Mouse (Mus musculus) hindbrain, postnatal 0 days (tissue): ENCODE data around the gene Ckap4. TPM values are rescaled to one million over a fixed set of nuclear protein-coding genes. Genes with fewer than 3 reads are reported as not detected.
"Not testable (repeated sequence)": the region's sequence is repeated elsewhere in the genome, so short reads cannot be mapped to it uniquely, and the experiment has no call there.

Experiments used
- ATAC-seq: fragments of 200-750 bp; cut with Nextera tagmentation; 2 replicates; pipeline ENCODE4 v1.8.0; 2017; ENCODE audit warnings: mild to moderate bottlenecking, moderate TSS enrichment, moderate library complexity
- DNase-seq: peaks from one replicate; pipeline ENCODE4 v3.0.0-alpha.2; 2015; ENCODE audit warnings: low spot score
- H3K27ac ChIP-seq: fragments of 300-500 bp; sonication (generic); 2 replicates; pipeline ENCODE4 v1.5.1; 2014; ENCODE audit warnings: mild to moderate bottlenecking
- H3K27me3 ChIP-seq: fragments of 300-500 bp; sonication (generic); 2 replicates; pipeline ENCODE4 v1.6.1; 2014; ENCODE audit warnings: low read length, mixed read lengths; ENCODE audit not compliant: insufficient read depth
- H3K36me3 ChIP-seq: fragments of 300-500 bp; sonication (generic); 2 replicates; pipeline ENCODE4 v1.6.1; 2014; ENCODE audit warnings: low read length, mixed read lengths; ENCODE audit not compliant: insufficient read depth
- H3K4me1 ChIP-seq: fragments of 300-500 bp; sonication (generic); 2 replicates; pipeline ENCODE4 v1.6.1; 2014; ENCODE audit warnings: antibody characterized with exemption, low read length, mixed read lengths; ENCODE audit not compliant: insufficient read depth
- H3K4me2 ChIP-seq: fragments of 300-500 bp; sonication (generic); 2 replicates; pipeline ENCODE4 v1.6.1; 2014; ENCODE audit warnings: low read depth, mild to moderate bottlenecking, low read length, moderate library complexity, mixed read lengths
- H3K4me3 ChIP-seq: fragments of 300-500 bp; sonication (generic); 2 replicates; pipeline ENCODE4 v1.5.1; 2014; ENCODE audit warnings: low read length
- H3K9ac ChIP-seq: fragments of 300-500 bp; sonication (generic); replicated peaks from 2 replicates; pipeline ENCODE4 v1.6.1; 2014; ENCODE audit warnings: mild to moderate bottlenecking, low read length, moderate library complexity, mixed read lengths
- H3K9me3 ChIP-seq: fragments of 300-500 bp; sonication (generic); 2 replicates; pipeline ENCODE4 v1.6.1; 2016; ENCODE audit warnings: low read length, mixed read lengths
- CTCF ChIP-seq: IDR thresholded peaks from 2 replicates; pipeline ENCODE4 v1.5.1; 2016; ENCODE audit warnings: antibody characterized with exemption, control low read depth, low read depth
- WGBS: fragments of 180-500 bp; shearing (Covaris S2); extraction: QIAGEN DNeasy Blood & Tissue Kit; methylation state at CpG from one replicate; pipeline ENCODE4 v1.1.7; 2014; 5-methylcytosine and 5-hydroxymethylcytosine counted together
- polyA plus RNA-seq: library from polyadenylated mRNA; unstranded; fragments of >200 nt; fragmentation: Nextera tagmentation; extraction: Ambion mirVana; gene quantifications from 2 replicates; pipeline ENCODE4 v1.2.1, GENCODE M21; 2015
- total RNA-seq: library from RNA; depleted of rRNA; stranded (reverse); fragments of >200 nt; gene quantifications from 2 replicates; pipeline ENCODE4 v1.2.3, GENCODE M21; 2014

The Ckap4 gene
- total and polyA plus RNA-seq, 2 experiments from 2014 or later = 52.1 to 53.1 TPM

- Histone ChIP-seq H3K4me1 (0 out of 2 replicates have a peak, but pooled peaks cover 6% of the 10 kb centered on the region), H3K9ac (no peak overlapping the region), H3K4me3 (no peak overlapping the region), H3K36me3 (no peaks in the 10 kb centered on the region), H3K27me3 (no peaks in the 10 kb centered on the region), H3K27ac (no peak overlapping the region), H3K4me2 (no peak overlapping the region), H3K9me3 (no peaks in the 10 kb centered on the region)
- ATAC-seq (no peak), DNase-seq (no peak)
- no peak for TF ChIP-seq CTCF
- WGBS = 33% methylated on average over 1 of the region's 1 CpGs
These were observed 49.2 kb downstream of the Ckap4 start for GRCm38 (mm10) chr10:84484661-84485060.

GRCm38 (mm10) chr10:84483553-84483952 lies 50.3 kb downstream of the Ckap4 start:
- no peaks in the 10 kb centered on the region for H3K27me3 ChIP-seq
- DNase-seq = no peak
- H3K4me2 ChIP-seq = no peak overlapping the region
- 78% methylated on average over 3 of the region's 3 CpGs for WGBS
- no peak for TF ChIP-seq CTCF
- no peak overlapping the region for H3K4me3 ChIP-seq
- ATAC-seq = no peak
- H3K36me3 ChIP-seq = no peaks in the 10 kb centered on the region
- H3K9me3 ChIP-seq = no peaks in the 10 kb centered on the region
- H3K9ac ChIP-seq = no peak overlapping the region
- H3K27ac ChIP-seq = no peak overlapping the region
- H3K4me1 ChIP-seq = 0 out of 2 replicates have a peak, but pooled peaks cover 6% of the 10 kb centered on the region

GRCm38 (mm10) chr10:84483069-84483468 lies 50.8 kb downstream of the Ckap4 start:
- Histone ChIP-seq H3K9me3 (no peaks in the 10 kb centered on the region), H3K4me2 (no peak overlapping the region), H3K36me3 (no peaks in the 10 kb centered on the region), H3K27me3 (no peaks in the 10 kb centered on the region), H3K27ac (no peak overlapping the region), H3K4me1 (0 out of 2 replicates have a peak, but pooled peaks cover 6% of the 10 kb centered on the region), H3K4me3 (no peak overlapping the region), H3K9ac (no peak overlapping the region)
- 68% methylated on average over 2 of the region's 2 CpGs for WGBS
- DNase-seq = no peak
- TF ChIP-seq CTCF = no peak
- no peak for ATAC-seq

GRCm38 (mm10) chr10:84482418-84482817 lies 51.4 kb downstream of the Ckap4 start:
- H3K36me3 ChIP-seq, ATAC-seq: not testable (repeated sequence)

GRCm38 (mm10) chr10:84481327-84481671 lies 52.6 kb downstream of the Ckap4 start:
- Histone ChIP-seq H3K27me3 (no peaks in the 10 kb centered on the region), H3K27ac (no peak overlapping the region), H3K9me3 (no peaks in the 10 kb centered on the region), H3K4me3 (no peak overlapping the region), H3K4me1 (0 out of 2 replicates have a peak, but pooled peaks cover 6% of the 10 kb centered on the region), H3K36me3 (no peaks in the 10 kb centered on the region), H3K4me2 (no peak overlapping the region), H3K9ac (no peak overlapping the region)
- 46% methylated on average over 5 of the region's 5 CpGs for WGBS
- DNase-seq (no peak), ATAC-seq (no peak)
- no peak for TF ChIP-seq CTCF

More at GRCm38 (mm10) chr10:84482418-84482817, 51.4 kb downstream of the Ckap4 start:
- WGBS = 92% methylated on average over 15 of the region's 15 CpGs
- not testable (repeated sequence) for H3K9ac ChIP-seq, H3K4me2 ChIP-seq, H3K27ac ChIP-seq, DNase-seq, H3K4me3 ChIP-seq, H3K9me3 ChIP-seq, H3K4me1 ChIP-seq, H3K27me3 ChIP-seq

GRCm38 (mm10) chr10:84480667-84481326 lies 53.1 kb downstream of the Ckap4 start:
- TF ChIP-seq CTCF = no peak
- peak; percentile 8 for DNase-seq
- Histone ChIP-seq H3K9me3 (no peaks in the 10 kb centered on the region), H3K27me3 (no peaks in the 10 kb centered on the region), H3K4me3 (no peak overlapping the region), H3K4me2 (no peak overlapping the region), H3K4me1 (0 out of 2 replicates have a peak, but pooled peaks cover 6% of the 10 kb centered on the region), H3K27ac (0 out of 2 replicates have a peak overlapping the region, but pooled peaks have one; percentile 20), H3K36me3 (no peaks in the 10 kb centered on the region), H3K9ac (no peak overlapping the region)
- 50% methylated on average over 8 of the region's 8 CpGs for WGBS
- ATAC-seq = no peak

- Histone ChIP-seq H3K27ac (no peak overlapping the region), H3K36me3 (no peaks in the 10 kb centered on the region), H3K4me2 (no peak overlapping the region), H3K9me3 (no peaks in the 10 kb centered on the region), H3K4me1 (0 out of 2 replicates have a peak, but pooled peaks cover 6% of the 10 kb centered on the region), H3K27me3 (no peaks in the 10 kb centered on the region), H3K4me3 (no peak overlapping the region), H3K9ac (no peak overlapping the region)
- ATAC-seq = no peak
- no peak for TF ChIP-seq CTCF
- WGBS = 32% methylated on average over 4 of the region's 4 CpGs
- DNase-seq = no peak
These were observed 53.7 kb downstream of the Ckap4 start for GRCm38 (mm10) chr10:84480146-84480545.
